Mouse (Mus musculus) brain, adult 2 months (tissue): ENCODE measurements around the gene H2-Q2.
"Not testable (repeated sequence)": the region's sequence is repeated elsewhere in the genome, so short reads cannot be mapped to it uniquely, and the experiment has no call there.

Experiments used
- DNase-seq: peaks from one replicate; pipeline ENCODE4 v3.0.0; 2011; ENCODE audit warnings: low read depth, low spot score

The H2-Q2 gene

GRCm38 (mm10) chr17:35342071-35342671, at the start of gene H2-Q2:
H2-Q2 (plus strand) TSS chr17:35342242.
- no peak for DNase-seq

GRCm38 (mm10) chr17:35295796-35296195, 46.2 kb upstream of the H2-Q2 start:
- DNase-seq = not testable (repeated sequence)

- DNase-seq = not testable (repeated sequence)
Observed at GRCm38 (mm10) chr17:35300261-35300945, 41.6 kb upstream of the H2-Q2 start.

- DNase-seq = peak; percentile 69
Observed at GRCm38 (mm10) chr17:35301645-35302258, 40.3 kb upstream of the H2-Q2 start.

- no peak for DNase-seq
Observed at GRCm38 (mm10) chr17:35303271-35303670, 38.8 kb upstream of the H2-Q2 start.

- no peak for DNase-seq
Observed at GRCm38 (mm10) chr17:35303756-35304350, 38.2 kb upstream of the H2-Q2 start.

- DNase-seq = no peak
Observed at GRCm38 (mm10) chr17:35304478-35304877, 37.6 kb upstream of the H2-Q2 start.

GRCm38 (mm10) chr17:35304921-35305320, 37.1 kb upstream of the H2-Q2 start:
- DNase-seq = not testable (repeated sequence)

- DNase-seq = no peak
Observed at GRCm38 (mm10) chr17:35318671-35319070, 23.4 kb upstream of the H2-Q2 start.

GRCm38 (mm10) chr17:35320327-35321081, 21.5 kb upstream of the H2-Q2 start, which contains the start of gene H2-Q1:
H2-Q1 (plus strand) TSS chr17:35320405.
- no peak for DNase-seq

- DNase-seq = not testable (repeated sequence)
Observed at GRCm38 (mm10) chr17:35325124-35325523, 16.9 kb upstream of the H2-Q2 start.

- not testable (repeated sequence) for DNase-seq
Observed at GRCm38 (mm10) chr17:35326000-35326399, 16.0 kb upstream of the H2-Q2 start.

- DNase-seq = not testable (repeated sequence)
Observed at GRCm38 (mm10) chr17:35329714-35330113, 12.3 kb upstream of the H2-Q2 start.

GRCm38 (mm10) chr17:35331546-35331945, 10.5 kb upstream of the H2-Q2 start:
- DNase-seq = not testable (repeated sequence)

GRCm38 (mm10) chr17:35342711-35343476, 852 bp downstream of the H2-Q2 start:
- no peak for DNase-seq

- not testable (repeated sequence) for DNase-seq
Observed at GRCm38 (mm10) chr17:35347659-35348058, 5.6 kb downstream of the H2-Q2 start.

GRCm38 (mm10) chr17:35353275-35353674, 11.2 kb downstream of the H2-Q2 start:
- not testable (repeated sequence) for DNase-seq

- no peak for DNase-seq
Observed at GRCm38 (mm10) chr17:35354071-35354470, 12.0 kb downstream of the H2-Q2 start.

- DNase-seq = no peak
Observed at GRCm38 (mm10) chr17:35357086-35357485, 15.0 kb downstream of the H2-Q2 start.

- no peak for DNase-seq
Observed at GRCm38 (mm10) chr17:35358763-35359469, 16.9 kb downstream of the H2-Q2 start.
